Mouse (Mus musculus) ES-Bruce4 (cell line): Measurements from ENCODE around the gene Ppfia2. TPM values are rescaled to one million over a fixed set of nuclear protein-coding genes. Genes with fewer than 3 reads are reported as not detected.

Source experiments
- H3K27ac ChIP-seq: 2 replicates; pipeline ENCODE4 v1.5.1; 2012; ENCODE audit warnings: low read length, inconsistent platforms; ENCODE audit not compliant: insufficient read depth
- H3K27me3 ChIP-seq: 2 replicates; pipeline ENCODE4 v1.6.1; 2012; ENCODE audit warnings: mild to moderate bottlenecking, low read length, inconsistent platforms; ENCODE audit not compliant: control insufficient read depth, poor library complexity, insufficient read depth, severe bottlenecking
- H3K36me3 ChIP-seq: 2 replicates; pipeline ENCODE4 v1.6.1; 2012; ENCODE audit warnings: inconsistent platforms, mild to moderate bottlenecking, low read length, moderate library complexity; ENCODE audit not compliant: control insufficient read depth, poor library complexity, insufficient read depth, severe bottlenecking
- H3K4me1 ChIP-seq: one replicate; pipeline ENCODE4 v1.8.1; 2011; ENCODE audit warnings: low read length; ENCODE audit not compliant: control insufficient read depth, insufficient read depth
- H3K4me3 ChIP-seq: 2 replicates; pipeline ENCODE4 v1.5.1; 2011; ENCODE audit warnings: low read depth, mild to moderate bottlenecking, low read length
- H3K9ac ChIP-seq: 2 replicates; pipeline ENCODE4 v1.6.1; 2012; ENCODE audit warnings: low read depth, mild to moderate bottlenecking, inconsistent platforms; ENCODE audit not compliant: poor library complexity, severe bottlenecking
- H3K9me3 ChIP-seq: replicated peaks from 2 replicates; pipeline ENCODE4 v1.6.1; 2012; ENCODE audit warnings: mild to moderate bottlenecking, low read length, inconsistent platforms; ENCODE audit not compliant: control insufficient read depth, poor library complexity, insufficient read depth, severe bottlenecking
- CTCF ChIP-seq: IDR thresholded peaks from one replicate; pipeline ENCODE4 v1.8.1; 2011; ENCODE audit warnings: low read depth, low read length
- EP300 ChIP-seq: IDR thresholded peaks from 2 replicates; pipeline ENCODE4 v1.6.1; 2011; ENCODE audit warnings: low read depth, low read length; ENCODE audit not compliant: insufficient read depth
- POLR2A ChIP-seq: IDR thresholded peaks from one replicate; pipeline ENCODE4 v1.8.1; 2011; ENCODE audit warnings: low read length; ENCODE audit not compliant: insufficient read depth
- polyA plus RNA-seq: library from polyadenylated mRNA; stranded (reverse); fragments of >200 nt; gene quantifications from 2 replicates; pipeline ENCODE4 v1.2.4, GENCODE M21; 2011; ENCODE audit warnings: low read depth; ENCODE audit not compliant: missing spikeins, insufficient read depth, insufficient read length

The Ppfia2 gene
- polyA plus RNA-seq, 1 experiment, result not detected

DNA sequence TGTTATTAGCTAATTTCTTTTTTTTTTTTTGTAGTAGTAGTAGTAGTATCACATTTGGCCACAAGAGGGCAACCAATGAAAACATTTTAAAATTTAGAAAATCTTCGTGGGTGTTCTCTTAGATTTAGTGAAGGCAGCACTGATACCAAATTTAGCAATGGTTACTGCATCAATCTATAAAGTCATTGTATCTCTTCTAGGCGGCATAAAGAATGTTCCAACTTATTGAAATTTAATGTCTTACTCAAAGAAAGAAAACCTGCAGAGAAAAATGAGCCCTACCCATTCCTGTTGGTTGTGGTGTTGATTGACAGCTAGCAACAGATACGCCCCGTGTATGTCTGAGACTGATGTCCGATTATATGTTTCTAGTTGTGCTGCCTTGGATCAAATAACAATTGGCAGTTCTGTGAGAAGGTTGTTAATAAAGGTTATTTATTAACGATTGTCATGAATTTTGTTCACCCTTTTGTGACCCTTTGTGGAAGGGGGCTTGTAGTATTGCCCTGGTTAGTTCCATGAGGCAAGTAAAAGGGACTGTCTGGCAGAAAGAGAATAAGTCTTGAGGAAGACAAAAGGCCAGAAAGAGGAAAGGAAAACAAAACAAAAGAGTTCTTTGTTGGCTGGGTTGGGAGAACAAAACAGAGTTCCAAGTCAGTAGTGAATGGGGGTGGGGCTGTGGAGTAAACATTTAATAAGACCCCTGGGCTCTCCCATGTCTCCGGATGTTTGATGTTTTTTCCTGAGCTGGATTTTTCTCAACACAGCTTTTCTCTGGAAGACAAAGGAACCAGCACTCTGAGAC, 139.2 kb downstream of the Ppfia2 start:
- H3K27ac ChIP-seq, result no peak overlapping the region
- H3K9me3 ChIP-seq, result no peaks in the 10 kb centered on the region
- no peak overlapping the region for H3K4me3 ChIP-seq
- TF ChIP-seq CTCF (no peak), POLR2A (no peak), EP300 (no peak)
- no peak overlapping the region for H3K9ac ChIP-seq
- H3K4me1 ChIP-seq, result no peaks in the 10 kb centered on the region
- H3K36me3 ChIP-seq, result no peaks in the 10 kb centered on the region
- H3K27me3 ChIP-seq, result no peaks in the 10 kb centered on the region

DNA sequence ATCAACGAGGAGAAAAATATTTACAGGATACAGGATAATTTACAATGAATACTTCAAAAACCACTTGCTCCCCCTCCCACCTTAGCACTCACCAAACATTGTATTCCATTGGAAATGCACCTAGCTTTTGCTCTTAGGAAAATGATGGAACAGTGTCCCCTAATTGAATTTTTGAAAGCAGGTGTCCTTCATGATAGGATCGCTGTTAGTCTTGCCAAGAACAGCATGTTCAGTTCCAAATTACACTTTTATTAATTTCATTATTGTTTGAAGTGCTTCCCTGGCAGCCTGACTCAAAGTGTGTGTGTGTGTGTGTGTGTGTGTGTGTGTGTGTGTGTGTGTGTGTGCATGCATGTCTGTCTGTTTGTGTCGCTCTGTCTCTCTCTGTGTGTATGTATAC, 140.1 kb downstream of the Ppfia2 start:
- Histone ChIP-seq H3K36me3 (no peaks in the 10 kb centered on the region), H3K9me3 (no peaks in the 10 kb centered on the region), H3K27me3 (no peaks in the 10 kb centered on the region), H3K4me3 (no peak overlapping the region), H3K27ac (no peak overlapping the region), H3K4me1 (no peaks in the 10 kb centered on the region), H3K9ac (no peak overlapping the region)
- TF ChIP-seq CTCF (no peak), POLR2A (no peak), EP300 (no peak)

DNA sequence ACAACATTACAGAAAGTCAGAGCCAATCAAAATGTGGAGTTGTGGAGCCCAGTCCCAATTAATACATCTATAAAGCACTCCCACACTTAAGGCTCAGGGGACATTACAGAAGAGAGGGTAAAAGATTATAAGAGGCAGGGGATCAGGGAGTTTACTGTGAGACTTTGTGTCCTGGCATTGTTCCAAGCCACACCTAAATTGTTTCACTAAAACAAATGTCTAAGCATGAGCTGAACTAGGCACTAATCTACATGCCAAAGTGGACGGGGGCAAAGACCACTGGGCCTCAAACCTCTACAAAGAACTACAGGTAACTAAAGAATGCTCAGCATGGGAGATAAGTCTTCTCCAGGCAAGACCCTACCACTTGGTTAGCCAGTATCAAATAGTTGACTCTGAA, 148.1 kb downstream of the Ppfia2 start:
- H3K27me3 ChIP-seq, result no peaks in the 10 kb centered on the region
- H3K9ac ChIP-seq, result no peak overlapping the region
- no peak overlapping the region for H3K27ac ChIP-seq
- H3K4me1 ChIP-seq, result no peaks in the 10 kb centered on the region
- no peaks in the 10 kb centered on the region for H3K9me3 ChIP-seq
- no peak overlapping the region for H3K4me3 ChIP-seq
- TF ChIP-seq EP300, result no peak
- no peak for TF ChIP-seq CTCF
- TF ChIP-seq POLR2A, result no peak
- no peaks in the 10 kb centered on the region for H3K36me3 ChIP-seq

DNA sequence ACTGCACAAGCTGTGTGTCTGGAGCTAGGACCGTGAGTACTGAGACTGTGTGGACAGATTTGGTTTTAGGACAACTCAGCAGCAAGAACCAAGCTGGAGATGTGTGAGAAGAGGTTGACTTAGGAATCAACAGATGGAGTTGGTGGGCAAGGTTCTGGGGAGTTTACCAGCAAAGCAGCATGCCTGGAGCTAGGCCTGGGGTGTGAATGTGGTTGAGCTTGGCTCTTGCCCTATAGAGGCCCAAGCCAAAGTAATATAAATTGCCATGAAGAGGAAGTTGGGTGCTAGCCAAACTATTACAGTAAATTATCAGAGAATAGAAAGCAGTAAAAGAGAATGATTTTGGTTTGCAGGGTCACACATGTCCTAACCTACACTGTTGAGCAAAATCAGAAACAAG, 150.8 kb downstream of the Ppfia2 start:
- Histone ChIP-seq H3K27ac (no peak overlapping the region), H3K9me3 (no peaks in the 10 kb centered on the region), H3K36me3 (no peaks in the 10 kb centered on the region), H3K4me3 (no peak overlapping the region), H3K27me3 (no peaks in the 10 kb centered on the region), H3K9ac (no peak overlapping the region), H3K4me1 (no peaks in the 10 kb centered on the region)
- TF ChIP-seq POLR2A, result no peak
- no peak for TF ChIP-seq CTCF
- TF ChIP-seq EP300, result no peak

DNA sequence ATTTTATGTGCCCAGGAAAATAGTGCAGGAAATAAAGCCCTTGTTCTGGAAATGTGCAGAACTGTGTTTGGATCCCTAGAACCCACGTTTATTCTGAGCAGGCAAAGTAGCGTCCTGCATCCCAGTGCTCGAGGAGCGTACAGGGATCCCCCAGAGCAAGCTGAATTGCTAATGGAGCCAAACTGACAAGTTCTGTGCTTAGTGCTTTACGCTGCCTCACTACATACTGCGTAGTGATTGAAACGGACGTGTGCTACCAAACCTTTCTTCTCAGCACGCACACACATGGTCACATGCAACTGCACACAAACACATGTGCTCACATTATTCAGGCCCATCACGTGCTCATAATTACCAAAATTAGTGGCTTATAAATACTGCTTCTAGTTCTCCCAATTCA, 153.2 kb downstream of the Ppfia2 start:
- Histone ChIP-seq H3K36me3 (no peaks in the 10 kb centered on the region), H3K27ac (no peak overlapping the region), H3K9me3 (no peaks in the 10 kb centered on the region), H3K4me1 (no peaks in the 10 kb centered on the region), H3K4me3 (no peak overlapping the region), H3K27me3 (no peaks in the 10 kb centered on the region), H3K9ac (no peak overlapping the region)
- TF ChIP-seq EP300 (no peak), POLR2A (no peak), CTCF (no peak)

DNA sequence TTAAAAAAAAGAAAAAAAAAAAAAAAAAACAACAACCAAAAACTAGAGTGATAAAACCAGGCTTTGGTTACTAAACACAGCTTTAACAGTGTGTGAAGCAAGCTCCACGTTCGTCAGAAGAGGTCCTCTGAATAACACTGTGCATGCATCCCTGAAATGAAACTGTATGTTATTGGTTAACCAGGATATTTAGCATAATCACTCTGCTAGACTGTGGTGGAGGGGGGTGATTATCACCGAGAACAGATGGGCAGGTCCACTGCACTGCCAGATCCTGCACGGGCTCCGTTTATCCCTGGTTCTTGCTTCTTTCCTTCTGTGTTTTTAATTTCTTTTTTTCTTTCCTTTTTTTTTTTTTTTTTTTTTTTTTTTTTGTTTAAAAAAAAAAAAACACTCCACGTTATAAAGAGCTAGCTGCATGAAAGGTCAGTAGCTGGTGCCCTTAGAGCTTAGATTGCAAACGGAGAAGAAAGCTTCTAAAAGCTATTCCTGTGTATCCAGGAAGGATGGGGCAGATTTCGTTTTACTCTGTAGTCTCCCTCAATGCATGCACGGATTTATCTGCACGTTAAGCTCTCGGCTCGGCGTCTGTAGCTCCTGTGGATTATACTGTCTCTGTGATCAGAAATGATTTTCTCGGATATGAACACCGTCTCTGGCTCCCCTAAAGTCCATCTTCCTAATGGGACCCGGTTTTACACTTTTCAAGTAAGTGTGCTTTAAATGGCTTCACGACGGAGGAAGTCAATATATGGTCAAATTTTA, 162.2 kb downstream of the Ppfia2 start:
- no peaks in the 10 kb centered on the region for H3K9me3 ChIP-seq
- H3K9ac ChIP-seq, result no peak overlapping the region
- no peaks in the 10 kb centered on the region for H3K4me1 ChIP-seq
- TF ChIP-seq POLR2A (no peak), EP300 (no peak), CTCF (no peak)
- no peaks in the 10 kb centered on the region for H3K36me3 ChIP-seq
- no peaks in the 10 kb centered on the region; the same call in 1 of the 2 replicates for H3K27me3 ChIP-seq
- H3K4me3 ChIP-seq, result no peak overlapping the region
- no peak overlapping the region for H3K27ac ChIP-seq
